Mouse (Mus musculus) lung, adult 18-20 months (tissue): ENCODE results near the gene Tectb.

ENCODE experiments used
- DNase-seq, 2 experiments: peaks; one replicate each; pipeline ENCODE4 v3.0.0; 2022; ENCODE audit warnings: mixed read lengths in 2 of 2

Gene Tectb

GRCm38 (mm10) chr19:55213617-55214340 is 33.2 kb downstream of the Tectb start:
- DNase-seq: peak; percentile 79 to 87

GRCm38 (mm10) chr19:55216876-55217275 is 36.3 kb downstream of the Tectb start:
- DNase-seq: peak in 1 of 2 experiments; percentile 38

GRCm38 (mm10) chr19:55217365-55217764 is 36.8 kb downstream of the Tectb start:
- DNase-seq: no peak

GRCm38 (mm10) chr19:55218192-55218739 is 37.7 kb downstream of the Tectb start:
- DNase-seq: peak; percentile 80 to 83

GRCm38 (mm10) chr19:55218741-55219221 is 38.2 kb downstream of the Tectb start:
- DNase-seq: no peak

- peak; percentile 33 to 62 for DNase-seq
Observed at GRCm38 (mm10) chr19:55219359-55219758, 38.8 kb downstream of the Tectb start.

GRCm38 (mm10) chr19:55221208-55221607 is 40.7 kb downstream of the Tectb start:
- no peak for DNase-seq

GRCm38 (mm10) chr19:55222268-55222667 is 41.7 kb downstream of the Tectb start:
- no peak for DNase-seq

GRCm38 (mm10) chr19:55226621-55227020 is 46.1 kb downstream of the Tectb start:
- DNase-seq: no peak

- no peak for DNase-seq
Observed at GRCm38 (mm10) chr19:55227135-55227534, 46.6 kb downstream of the Tectb start.

- DNase-seq: no peak
Observed at GRCm38 (mm10) chr19:55231081-55231480, 50.5 kb downstream of the Tectb start.

- peak; percentile 45 to 59 for DNase-seq
Observed at GRCm38 (mm10) chr19:55232136-55232535, 51.6 kb downstream of the Tectb start.

GRCm38 (mm10) chr19:55236026-55236425 is 55.5 kb downstream of the Tectb start:
- no peak for DNase-seq

GRCm38 (mm10) chr19:55236564-55236963 is 56.0 kb downstream of the Tectb start:
- DNase-seq: no peak

GRCm38 (mm10) chr19:55239766-55240426 is 59.4 kb downstream of the Tectb start:
- no peak for DNase-seq

GRCm38 (mm10) chr19:55241186-55241645 is 60.7 kb downstream of the Tectb start, which contains the start of gene Gucy2g:
Gene Gucy2g, minus strand, starts transcription at chr19:55241236.
- DNase-seq: no peak

GRCm38 (mm10) chr19:55244791-55245231 is 64.3 kb downstream of the Tectb start:
- DNase-seq: peak; percentile 70 to 76
